Mouse (Mus musculus) CH12F3 (cell line): ENCODE results near the gene Rorc.

Experiments used
- in situ Hi-C: fragments of 300-500 bp; cut with MboI; formaldehyde crosslinking; loops from 2 replicates; pipeline ENCODE4 v1.14.3; 2020; ENCODE audit warnings: low sequenced_read_pairs

Rorc gene

DNA sequence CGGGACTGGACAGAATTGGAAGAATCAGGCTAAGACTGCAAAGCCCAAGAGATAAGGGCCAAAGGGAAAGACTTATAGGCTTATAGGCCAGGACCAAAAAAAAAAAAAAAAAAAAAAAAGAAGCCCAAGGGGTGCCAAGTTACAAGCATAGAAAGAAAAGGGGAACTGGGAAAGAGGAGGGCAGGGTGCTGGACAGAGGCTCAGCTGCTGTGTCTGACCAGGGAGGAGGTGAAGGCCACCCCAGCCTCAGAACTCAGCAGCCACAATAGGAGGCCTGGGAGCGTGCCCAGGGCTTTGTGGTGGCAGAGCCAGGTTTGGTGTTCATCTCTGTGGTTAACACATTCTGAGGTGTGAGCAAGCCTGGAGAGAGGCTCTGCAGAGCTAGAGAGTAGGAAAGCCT lies 2.6 kb downstream of the Rorc start:
- in situ Hi-C loops, result loop anchor here (10.0 kb wide), 1 partner anchor 70 kb away; the partner anchor contains the start of genes Mrpl9 and Oaz3

DNA sequence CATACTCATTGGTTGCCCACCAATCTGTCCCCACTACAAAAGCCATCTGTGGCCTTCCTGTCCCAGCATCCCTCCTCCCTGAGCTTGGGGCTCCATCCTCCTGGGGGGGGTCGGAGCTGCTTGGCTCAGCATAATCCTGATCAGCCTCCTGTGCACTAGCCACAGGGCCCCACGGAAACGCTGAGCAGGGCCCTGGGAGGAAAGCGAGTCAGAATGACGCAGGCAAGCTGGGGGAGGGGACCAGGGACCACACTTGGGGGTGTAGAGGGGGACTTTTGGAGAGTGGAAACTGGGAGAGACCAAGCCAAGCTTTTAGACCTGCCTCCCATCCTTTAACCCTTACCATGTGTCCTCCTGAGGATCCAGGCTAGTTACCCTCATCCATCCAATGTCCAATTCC lies 3.3 kb downstream of the Rorc start:
- in situ Hi-C loops, result loop anchor here (10.0 kb wide), 1 partner anchor 69 kb away; the partner anchor contains the start of genes Mrpl9 and Oaz3

DNA sequence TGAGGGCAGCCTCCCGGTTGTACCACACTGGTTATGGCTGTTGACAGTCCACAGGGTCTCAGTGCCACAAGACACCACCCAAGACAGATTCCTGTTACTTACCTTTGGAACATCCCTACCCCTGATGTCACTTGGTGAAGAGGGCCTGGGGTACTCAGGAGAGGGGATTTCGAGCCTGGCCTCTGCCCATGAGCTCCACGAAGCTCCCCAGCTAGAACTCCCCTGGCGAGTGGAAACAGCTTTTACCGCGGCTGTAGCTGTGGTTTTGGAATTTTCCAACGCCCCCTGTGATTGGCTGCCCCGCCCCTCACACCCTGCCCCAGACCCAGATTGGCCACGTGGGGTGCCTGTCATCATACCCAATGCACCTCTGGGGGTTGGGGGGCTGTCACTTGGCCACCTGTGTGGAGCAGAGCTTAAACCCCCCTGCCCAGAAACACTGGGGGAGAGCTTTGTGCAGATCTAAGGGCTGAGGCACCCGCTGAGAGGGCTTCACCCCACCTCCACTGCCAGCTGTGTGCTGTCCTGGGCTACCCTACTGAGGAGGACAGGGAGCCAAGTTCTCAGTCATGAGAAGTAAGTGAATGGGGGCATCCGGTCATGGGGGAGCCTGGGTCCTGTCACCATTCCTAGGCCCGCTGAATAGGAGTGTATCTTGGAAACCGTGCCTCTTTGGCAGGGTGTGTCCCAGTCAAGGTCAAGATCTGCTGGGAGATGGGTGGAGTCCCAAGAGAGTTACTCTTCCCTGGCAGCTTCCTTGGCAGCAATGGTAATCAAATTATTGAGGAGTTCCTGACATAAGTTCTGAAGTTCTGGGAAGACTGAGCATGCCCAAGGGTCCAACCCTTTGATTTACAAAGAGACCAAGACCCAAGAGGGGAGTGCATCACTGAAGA lies 4.7 kb downstream of the Rorc start:
- in situ Hi-C loops, result loop anchor here (10.0 kb wide), 1 partner anchor 68 kb away; the partner anchor contains the start of genes Mrpl9 and Oaz3

- in situ Hi-C loops, result loop anchor here (10.0 kb wide), 1 partner anchor 65 kb away; the partner anchor contains the start of genes Mrpl9 and Oaz3
Observed at GRCm38 (mm10) chr3:94379831-94380510, 7.4 kb downstream of the Rorc start.

- in situ Hi-C loops, result no loop called here
Observed at GRCm38 (mm10) chr3:94382308-94382707, 9.7 kb downstream of the Rorc start.

GRCm38 (mm10) chr3:94383476-94383875 lies 10.9 kb downstream of the Rorc start:
- in situ Hi-C loops, result no loop called here

- in situ Hi-C loops, result no loop called here
Observed at GRCm38 (mm10) chr3:94386671-94387070, 14.1 kb downstream of the Rorc start.

GRCm38 (mm10) chr3:94387391-94387790 lies 14.8 kb downstream of the Rorc start:
- in situ Hi-C loops, result no loop called here

DNA sequence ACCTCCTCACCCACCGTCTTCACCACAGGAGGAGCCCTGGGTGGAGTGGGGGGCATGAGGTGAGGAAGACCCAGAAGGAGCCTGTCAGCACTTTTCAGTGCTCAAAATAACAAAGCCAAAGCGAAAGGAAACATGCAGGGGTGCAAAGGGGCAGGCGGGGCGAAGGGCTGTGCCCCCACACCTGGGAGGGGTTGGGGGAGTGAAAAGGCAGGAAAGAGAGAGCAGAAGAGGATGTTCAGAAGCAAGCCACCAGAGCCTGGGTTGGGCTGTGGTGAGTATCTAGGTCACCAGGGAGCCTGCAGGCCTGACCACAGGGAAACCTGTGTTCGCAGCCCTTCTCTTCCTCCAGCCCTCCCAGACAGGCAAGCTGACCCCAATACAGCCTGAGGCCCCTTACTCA lies 15.5 kb downstream of the Rorc start:
- in situ Hi-C loops, result no loop called here

GRCm38 (mm10) chr3:94389420-94389819 lies 16.8 kb downstream of the Rorc start:
- in situ Hi-C loops, result no loop called here

- in situ Hi-C loops, result no loop called here
Observed at GRCm38 (mm10) chr3:94391001-94391400, 18.4 kb downstream of the Rorc start.

DNA sequence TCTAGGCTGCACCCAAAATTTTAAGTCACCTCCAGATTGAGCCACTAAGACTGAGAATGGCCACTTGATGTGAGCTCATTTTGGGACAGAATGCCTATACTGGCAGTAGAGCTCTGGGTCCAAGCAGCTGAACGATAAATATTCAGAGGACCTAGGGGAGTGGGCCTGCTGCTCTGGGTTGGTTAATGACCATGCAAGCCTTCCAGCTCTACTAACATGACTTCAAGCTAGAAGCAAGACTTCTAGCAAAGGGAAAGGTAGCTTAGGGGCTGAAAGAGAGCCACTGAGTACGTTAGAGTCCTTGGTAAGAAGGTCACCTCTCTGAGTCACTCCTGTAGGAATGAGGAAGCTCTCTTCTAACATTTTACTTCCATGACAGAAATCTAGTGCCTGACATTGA lies 19.5 kb downstream of the Rorc start:
- in situ Hi-C loops, result no loop called here

DNA sequence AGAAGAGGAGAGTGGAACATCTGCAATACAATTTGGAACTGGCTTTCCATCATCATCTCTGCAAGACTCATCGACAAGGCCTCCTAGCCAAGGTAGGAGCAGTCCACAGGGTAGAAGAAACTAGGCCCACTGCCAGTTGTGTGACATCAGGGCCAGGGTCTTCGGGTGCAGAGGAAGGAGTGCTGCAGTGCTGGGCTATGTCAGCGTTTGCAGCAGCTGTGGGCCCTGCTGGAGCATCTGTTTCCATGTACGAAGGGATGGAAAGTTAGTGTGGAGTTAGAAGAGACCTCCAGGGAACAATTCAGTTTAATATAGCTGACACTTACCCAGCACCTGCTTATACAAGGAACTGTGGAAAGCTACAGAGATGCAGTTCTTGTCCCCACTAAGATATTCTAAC lies 20.5 kb downstream of the Rorc start:
- in situ Hi-C loops, result no loop called here

DNA sequence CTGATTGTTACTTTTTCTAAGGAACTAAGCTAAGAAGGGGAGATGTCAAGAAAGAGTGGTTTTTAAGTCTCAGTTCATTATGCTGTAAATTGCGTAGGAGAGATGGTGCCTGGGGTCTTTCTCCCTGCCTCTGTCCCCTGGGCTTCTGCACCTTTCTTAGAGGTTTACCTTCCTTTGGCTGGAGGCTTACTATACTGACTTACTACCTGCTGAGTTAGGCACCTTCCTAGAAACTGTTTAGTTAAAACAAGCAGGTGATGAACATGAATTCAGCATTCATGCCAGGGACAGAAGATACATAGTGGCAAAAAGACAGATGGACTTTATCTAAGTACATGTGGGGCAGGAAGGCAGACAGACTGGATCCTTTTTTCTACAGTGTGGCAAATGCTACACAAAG lies 23.7 kb downstream of the Rorc start:
- in situ Hi-C loops, result no loop called here

GRCm38 (mm10) chr3:94396851-94397250 lies 24.3 kb downstream of the Rorc start:
- in situ Hi-C loops, result no loop called here

GRCm38 (mm10) chr3:94398217-94398616 lies 25.6 kb downstream of the Rorc start, which contains the start of gene Lingo4:
Gene Lingo4, plus strand, starts transcription at chr3:94398517.
- in situ Hi-C loops, result no loop called here

DNA sequence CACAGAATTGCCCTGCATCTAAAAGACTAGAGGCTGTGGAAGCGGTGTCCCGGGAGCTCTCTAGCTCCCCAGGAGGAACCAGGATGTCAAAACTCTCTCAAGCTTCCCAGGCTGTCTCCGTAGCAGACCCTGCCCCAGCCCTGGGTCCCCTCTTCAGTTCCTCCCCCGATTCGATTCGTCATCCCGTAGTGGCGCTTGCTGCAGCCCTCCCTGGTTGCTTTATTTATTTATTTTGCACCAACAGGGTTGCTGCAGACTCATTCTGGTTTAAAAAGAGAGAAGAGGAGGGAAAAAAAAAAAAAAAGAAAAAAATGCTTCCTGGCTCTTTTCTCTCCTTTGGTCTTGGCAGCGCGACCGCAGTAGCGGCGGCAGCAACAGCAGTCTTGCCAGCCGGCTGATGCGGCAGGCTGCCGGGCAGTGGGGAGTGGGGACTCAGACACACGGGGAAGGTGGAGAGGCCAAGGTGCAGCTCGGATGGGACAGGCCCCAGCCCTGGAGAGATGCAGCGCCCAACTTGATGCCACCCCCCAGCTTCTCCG lies 26.4 kb downstream of the Rorc start:
- in situ Hi-C loops, result no loop called here

- in situ Hi-C loops, result no loop called here
Observed at GRCm38 (mm10) chr3:94399663-94400310, 27.2 kb downstream of the Rorc start.

GRCm38 (mm10) chr3:94402451-94402850 lies 29.9 kb downstream of the Rorc start:
- in situ Hi-C loops, result no loop called here

DNA sequence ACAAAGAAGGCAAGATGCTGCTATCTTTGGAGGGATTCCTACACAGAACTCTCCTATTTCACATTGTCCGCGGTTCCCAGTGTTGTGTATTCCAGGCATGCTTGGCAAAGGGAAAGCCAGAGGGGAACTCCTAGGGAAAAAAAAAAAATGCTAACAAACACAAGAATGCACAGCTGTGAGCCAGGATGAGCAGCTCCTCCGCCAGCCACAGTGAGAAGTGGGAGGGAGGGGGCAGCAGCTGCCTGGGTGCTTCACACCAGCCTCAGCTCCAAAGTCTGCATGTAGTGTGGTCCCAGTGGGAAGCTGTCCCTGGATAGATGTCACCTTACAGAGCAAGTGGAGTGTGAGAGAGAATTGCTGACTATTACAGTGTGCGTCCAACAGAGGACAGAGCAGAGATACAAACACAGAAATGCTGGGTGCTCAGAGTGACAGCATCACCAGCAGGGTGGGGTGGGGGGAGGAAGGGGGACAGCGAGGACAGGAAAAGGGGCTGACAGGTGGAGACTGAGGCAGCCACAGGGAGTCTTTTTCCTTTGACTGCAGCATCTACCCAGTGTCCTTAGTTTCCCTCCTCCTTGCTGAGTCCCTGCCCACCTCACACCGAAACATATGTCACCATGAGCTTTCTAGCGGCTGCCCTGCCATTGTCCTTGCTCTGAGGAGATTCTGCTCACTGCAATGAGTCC lies 31.9 kb downstream of the Rorc start:
- in situ Hi-C loops, result no loop called here
